Mouse (Mus musculus): Measurements from ENCODE around the gene Foxs1.

Foxs1 gene

DNA sequence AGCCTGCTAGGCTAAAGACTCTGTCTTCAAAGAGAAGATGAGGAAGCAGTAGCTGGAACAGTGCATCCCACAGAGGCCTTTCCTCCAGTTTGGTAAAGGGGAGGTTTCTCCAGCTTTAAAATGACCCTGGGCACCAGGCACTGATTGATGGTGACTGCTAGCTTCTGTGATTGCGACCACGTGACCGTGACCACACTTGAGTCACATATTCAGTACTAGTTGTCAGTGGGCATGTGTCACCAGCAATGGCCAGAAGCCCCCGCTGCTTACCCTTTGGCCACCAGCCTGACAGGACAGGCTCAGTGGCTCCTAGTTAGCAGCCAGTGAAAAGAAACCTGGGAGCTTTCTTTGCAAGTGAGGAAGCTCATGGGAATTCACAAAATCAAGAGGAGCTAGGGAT is 29.4 kb downstream of the Foxs1 start:
- peak in 1 of 2 experiments; percentile 44 for DNase-seq

DNA sequence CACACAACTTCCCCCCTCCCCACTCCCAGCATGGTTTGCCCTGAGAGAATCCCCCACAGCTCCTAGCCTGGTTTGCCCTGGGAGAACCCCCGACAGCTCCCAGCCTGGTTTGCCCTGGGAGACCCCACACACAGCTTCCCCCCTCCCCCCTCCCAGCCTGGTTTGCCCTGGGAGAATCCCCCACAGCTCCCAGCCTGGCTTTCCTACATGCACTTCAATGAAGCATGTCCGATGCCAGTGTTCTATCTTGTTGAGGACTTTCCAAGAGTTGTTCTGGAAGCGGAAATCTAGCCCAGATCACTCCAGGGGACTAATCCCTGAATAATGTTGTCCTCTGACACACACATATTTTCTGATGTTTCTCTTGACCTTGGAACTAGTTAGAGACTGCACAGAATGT is 30.4 kb downstream of the Foxs1 start:
- DNase-seq, result no peak

DNA sequence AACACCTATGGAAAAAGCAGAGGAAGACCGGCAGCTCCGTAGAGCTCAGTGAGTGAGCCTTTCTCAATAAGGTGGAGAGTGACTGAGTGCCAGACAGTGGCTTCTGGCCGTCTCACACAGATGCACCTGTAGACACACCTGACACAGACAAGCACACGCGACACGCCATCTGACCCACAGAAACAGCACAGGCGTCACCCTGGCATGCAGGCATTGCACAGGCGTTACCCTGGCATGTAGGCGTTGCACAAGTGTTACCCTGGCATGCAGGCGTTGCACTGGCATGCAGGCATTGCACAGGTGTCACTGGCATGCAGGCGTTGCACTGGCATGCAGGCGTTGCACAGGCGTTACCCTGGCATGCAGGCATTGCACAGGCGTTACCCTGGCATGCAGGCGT is 31.7 kb downstream of the Foxs1 start:
- no peak for DNase-seq

DNA sequence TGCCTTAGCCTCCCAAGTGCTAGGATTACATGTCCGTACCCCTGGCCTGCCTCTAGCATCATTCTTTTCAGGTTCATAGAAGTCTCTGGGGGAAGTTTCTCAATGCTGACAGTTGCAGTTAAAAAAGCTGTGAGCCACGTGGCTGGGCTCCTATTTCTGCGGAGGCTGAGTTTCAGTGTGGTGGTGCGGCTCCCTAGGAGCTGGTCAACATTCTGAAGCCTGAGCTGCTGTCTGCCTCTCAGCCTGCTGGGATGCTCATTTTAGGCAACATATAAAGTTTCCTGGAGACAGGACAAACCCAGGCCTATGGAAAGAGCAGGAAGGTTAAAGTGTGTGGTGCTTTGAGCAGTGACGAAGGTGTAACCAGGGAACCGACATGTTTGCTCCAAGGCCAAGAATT is 34.0 kb downstream of the Foxs1 start:
- no peak for DNase-seq

DNA sequence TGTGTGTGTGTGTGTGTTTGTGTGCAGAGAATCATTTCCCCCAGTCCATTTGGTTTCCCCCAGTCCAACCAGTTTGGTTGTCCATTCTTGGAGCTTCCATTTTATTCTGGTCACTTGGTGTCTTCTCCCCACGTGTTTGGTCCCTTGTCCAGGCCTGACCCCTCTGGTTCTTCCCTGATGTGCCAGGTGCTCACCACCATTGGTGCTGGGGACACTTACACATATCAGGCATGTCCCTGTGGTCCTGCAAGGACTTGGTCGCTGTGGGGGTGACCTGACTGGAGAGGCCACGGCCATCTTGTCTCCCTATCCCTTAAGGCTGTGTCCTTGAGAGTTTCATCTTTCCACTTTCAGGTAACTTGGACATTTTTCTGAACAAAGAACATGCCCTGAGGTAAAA is 36.1 kb downstream of the Foxs1 start:
- no peak for DNase-seq

DNA sequence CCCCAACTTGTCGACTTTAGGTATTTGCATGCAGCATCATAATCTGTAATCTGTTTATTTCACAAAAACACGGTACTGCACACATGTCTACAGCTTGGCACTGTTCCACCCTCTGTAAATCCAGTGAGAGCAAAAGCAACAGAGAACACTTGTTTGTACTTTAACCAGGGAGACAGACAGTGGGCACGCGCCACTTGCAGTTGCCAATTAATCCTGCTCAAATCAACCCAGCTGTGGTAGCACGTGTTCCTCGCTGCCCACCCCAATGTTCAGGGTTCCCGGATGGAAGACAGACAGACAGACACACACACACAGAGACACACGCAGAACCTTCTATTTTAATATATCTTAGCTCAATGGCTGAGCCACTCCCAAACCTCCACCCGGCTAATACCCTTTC is 37.2 kb downstream of the Foxs1 start:
- no peak for DNase-seq

DNA sequence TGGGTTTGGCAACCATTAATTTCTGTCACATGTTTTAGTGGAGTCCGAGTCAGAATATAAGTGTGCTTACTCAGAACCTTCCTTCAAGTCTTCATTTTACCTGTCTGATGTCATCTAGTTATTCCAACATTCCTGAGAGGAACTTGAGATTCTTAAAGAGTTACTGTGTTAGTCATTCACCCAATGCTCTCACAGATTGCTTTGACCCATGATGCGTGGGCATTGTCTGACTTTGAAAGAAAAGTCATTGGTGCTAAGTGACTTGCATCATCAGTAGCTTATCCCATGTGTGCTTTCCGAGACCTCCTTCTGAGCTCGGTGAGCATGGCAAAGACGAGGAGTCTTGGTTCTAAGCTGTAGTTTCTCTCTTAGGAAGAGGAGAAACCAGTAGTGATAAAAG is 44.2 kb downstream of the Foxs1 start:
- DNase-seq, result no peak

DNA sequence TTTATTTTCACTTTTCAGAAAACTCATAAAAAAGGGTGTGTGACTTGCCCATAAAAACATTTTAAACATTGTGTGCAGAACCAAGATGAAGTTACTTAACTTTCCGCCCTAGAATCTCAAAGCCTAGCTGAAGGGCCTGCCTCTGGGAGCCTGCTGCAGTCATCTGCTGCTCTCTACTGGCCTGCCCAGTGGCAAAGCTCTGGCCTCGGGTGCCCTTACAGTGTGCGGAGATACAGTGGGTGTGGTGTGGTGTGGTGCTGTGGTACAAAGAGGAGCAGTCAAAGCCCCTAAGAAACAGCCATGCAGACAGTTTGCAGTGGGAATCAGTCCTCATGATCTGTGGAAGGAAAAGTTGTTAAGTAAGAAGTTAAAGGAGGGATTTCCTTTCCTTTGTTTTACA is 45.8 kb downstream of the Foxs1 start:
- DNase-seq, result no peak

DNA sequence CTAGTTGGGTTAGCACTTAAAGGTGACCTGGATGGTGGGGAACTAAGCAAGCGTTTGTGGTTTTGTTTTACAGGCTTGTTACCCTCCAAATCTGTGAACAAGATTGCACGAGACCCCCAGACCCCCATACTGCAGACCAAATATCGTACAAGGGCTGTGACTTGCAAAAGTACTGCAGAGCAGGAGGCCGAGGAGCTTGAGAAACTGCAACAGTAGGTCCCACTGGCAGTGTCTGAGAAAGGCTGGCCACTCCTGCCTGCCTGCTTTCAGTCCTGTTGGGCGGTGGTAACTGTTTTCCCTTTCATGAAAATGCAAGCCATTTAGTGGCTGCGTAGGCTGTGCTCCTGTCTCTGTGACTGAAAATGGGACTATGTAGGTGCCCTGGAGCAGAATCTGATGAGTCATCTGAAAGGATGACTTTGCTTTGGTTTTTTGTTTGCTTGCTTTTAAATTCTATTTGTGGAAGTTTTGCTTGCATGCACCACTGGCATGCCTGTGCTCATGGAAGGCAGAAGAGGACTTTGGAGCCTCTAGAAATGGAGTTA is 48.8 kb downstream of the Foxs1 start:
- DNase-seq, result no peak

All from kidney, postnatal 4 days (tissue).